Mouse (Mus musculus): Measurements from ENCODE around the gene Lrrtm4.

The Lrrtm4 gene

GRCm38 (mm10) chr6:80733416-80733815 lies 714.7 kb downstream of the Lrrtm4 start:
- DNase-seq (ENCODE audit: low spot score), result peak; percentile 63

- no peak for DNase-seq (ENCODE audit: low spot score)
These were observed 732.1 kb downstream of the Lrrtm4 start for GRCm38 (mm10) chr6:80750769-80751168.

- no peak for DNase-seq (ENCODE audit: low spot score)
These were observed 742.0 kb downstream of the Lrrtm4 start for GRCm38 (mm10) chr6:80760641-80761204.

- DNase-seq (ENCODE audit: low spot score), result peak; percentile 24
These were observed 767.6 kb downstream of the Lrrtm4 start for GRCm38 (mm10) chr6:80786282-80786681.

GRCm38 (mm10) chr6:80823753-80824152 lies 805.1 kb downstream of the Lrrtm4 start:
- no peak for DNase-seq (ENCODE audit: low spot score)

DNA sequence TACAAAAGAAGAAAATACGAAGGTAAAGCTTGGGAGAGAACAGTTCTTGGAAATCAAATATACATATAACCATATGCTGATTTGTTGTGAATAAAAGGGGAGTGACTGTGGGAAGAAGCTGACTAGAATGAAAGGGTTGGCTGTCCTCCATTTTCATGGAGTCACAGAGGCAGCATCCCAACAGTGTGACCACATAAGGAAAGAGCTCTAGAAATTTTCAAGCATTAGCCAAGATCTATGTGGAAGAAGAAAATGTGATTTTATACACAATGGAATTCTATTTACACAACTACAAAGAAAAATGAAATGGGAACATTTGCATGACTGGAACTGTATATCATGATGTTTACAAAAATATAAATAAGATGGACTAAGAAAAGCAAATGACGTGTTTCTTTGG lies 821.1 kb downstream of the Lrrtm4 start:
- DNase-seq (ENCODE audit: low spot score), result no peak

- peak; percentile 13 for DNase-seq (ENCODE audit: low spot score)
These were observed 826.6 kb downstream of the Lrrtm4 start for GRCm38 (mm10) chr6:80845294-80845693.

DNA sequence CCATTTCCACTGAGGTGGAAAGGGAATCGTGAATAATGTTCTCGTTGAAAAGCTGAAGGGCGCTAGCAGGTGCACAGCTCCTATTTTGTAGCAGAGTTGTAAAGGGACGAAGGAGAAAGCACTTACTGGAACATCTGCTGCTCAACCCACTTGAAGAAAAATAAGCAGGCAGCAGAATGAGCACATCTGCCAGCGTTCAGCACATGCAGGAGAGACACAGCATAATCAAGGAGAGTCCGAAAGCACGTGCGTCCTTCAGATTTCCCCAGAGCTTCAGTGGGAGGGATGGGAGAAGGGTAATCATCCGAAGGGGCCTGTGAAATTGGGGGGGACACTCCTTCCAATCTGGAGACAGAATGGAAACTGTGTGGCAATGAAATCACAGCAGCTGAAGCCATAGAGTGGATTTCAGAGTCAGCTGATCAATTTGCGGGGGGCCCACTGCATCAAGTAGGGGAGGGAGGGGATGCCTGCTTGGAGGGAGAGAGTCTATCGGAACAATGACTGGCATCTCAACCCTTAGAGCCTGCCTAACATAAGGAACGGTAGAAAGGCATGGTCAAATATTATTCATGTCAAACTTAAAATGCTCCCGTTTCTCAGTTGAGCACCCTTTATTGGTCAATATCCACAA lies 838.4 kb downstream of the Lrrtm4 start:
- DNase-seq (ENCODE audit: low spot score), result peak; percentile 7
